Mouse (Mus musculus) lung, postnatal 14 days (tissue): ENCODE data around the gene Atg7.

Source experiments
- DNase-seq: peaks from one replicate; pipeline ENCODE4 v3.0.0; 2021

Atg7 gene

GRCm38 (mm10) chr6:114788663-114789062, 145.8 kb downstream of the Atg7 start:
- no peak for DNase-seq

GRCm38 (mm10) chr6:114790084-114790483, 147.2 kb downstream of the Atg7 start:
- no peak for DNase-seq

- no peak for DNase-seq
Observed at GRCm38 (mm10) chr6:114790902-114791301, 148.0 kb downstream of the Atg7 start.

- DNase-seq: no peak
Observed at GRCm38 (mm10) chr6:114791846-114792245, 148.9 kb downstream of the Atg7 start.

- no peak for DNase-seq
Observed at GRCm38 (mm10) chr6:114794706-114795105, 151.8 kb downstream of the Atg7 start.

- DNase-seq: no peak
Observed at GRCm38 (mm10) chr6:114795706-114796325, 152.9 kb downstream of the Atg7 start.

- DNase-seq: no peak
Observed at GRCm38 (mm10) chr6:114797901-114798300, 155.0 kb downstream of the Atg7 start.

- DNase-seq: no peak
Observed at GRCm38 (mm10) chr6:114798715-114799114, 155.8 kb downstream of the Atg7 start.

GRCm38 (mm10) chr6:114800291-114800965, 157.5 kb downstream of the Atg7 start:
- no peak for DNase-seq

GRCm38 (mm10) chr6:114803915-114804535, 161.1 kb downstream of the Atg7 start:
- no peak for DNase-seq

- DNase-seq: no peak
Observed at GRCm38 (mm10) chr6:114804866-114805265, 162.0 kb downstream of the Atg7 start.

GRCm38 (mm10) chr6:114805927-114806326, 163.0 kb downstream of the Atg7 start:
- no peak for DNase-seq

- DNase-seq: no peak
Observed at GRCm38 (mm10) chr6:114807474-114807873, 164.6 kb downstream of the Atg7 start.

- DNase-seq: no peak
Observed at GRCm38 (mm10) chr6:114808654-114809430, 165.9 kb downstream of the Atg7 start.

- DNase-seq: no peak
Observed at GRCm38 (mm10) chr6:114809431-114809811, 166.5 kb downstream of the Atg7 start.

GRCm38 (mm10) chr6:114812322-114812721, 169.4 kb downstream of the Atg7 start:
- DNase-seq: peak; percentile 42

- DNase-seq: no peak
Observed at GRCm38 (mm10) chr6:114812779-114813178, 169.9 kb downstream of the Atg7 start.

- no peak for DNase-seq
Observed at GRCm38 (mm10) chr6:114814199-114814881, 171.4 kb downstream of the Atg7 start.

GRCm38 (mm10) chr6:114814882-114815650, 172.2 kb downstream of the Atg7 start:
- DNase-seq: no peak

- no peak for DNase-seq
Observed at GRCm38 (mm10) chr6:114817948-114818347, 175.1 kb downstream of the Atg7 start.

- peak; percentile 41 for DNase-seq
Observed at GRCm38 (mm10) chr6:114818471-114818870, 175.6 kb downstream of the Atg7 start.

GRCm38 (mm10) chr6:114819971-114820481, 177.1 kb downstream of the Atg7 start:
- no peak for DNase-seq
